Mouse (Mus musculus) thymus, postnatal 14 days (tissue): ENCODE measurements around the gene Letm1.

Experiments used
- DNase-seq: peaks from one replicate; pipeline ENCODE4 v3.0.0; 2021

Letm1 gene

DNA sequence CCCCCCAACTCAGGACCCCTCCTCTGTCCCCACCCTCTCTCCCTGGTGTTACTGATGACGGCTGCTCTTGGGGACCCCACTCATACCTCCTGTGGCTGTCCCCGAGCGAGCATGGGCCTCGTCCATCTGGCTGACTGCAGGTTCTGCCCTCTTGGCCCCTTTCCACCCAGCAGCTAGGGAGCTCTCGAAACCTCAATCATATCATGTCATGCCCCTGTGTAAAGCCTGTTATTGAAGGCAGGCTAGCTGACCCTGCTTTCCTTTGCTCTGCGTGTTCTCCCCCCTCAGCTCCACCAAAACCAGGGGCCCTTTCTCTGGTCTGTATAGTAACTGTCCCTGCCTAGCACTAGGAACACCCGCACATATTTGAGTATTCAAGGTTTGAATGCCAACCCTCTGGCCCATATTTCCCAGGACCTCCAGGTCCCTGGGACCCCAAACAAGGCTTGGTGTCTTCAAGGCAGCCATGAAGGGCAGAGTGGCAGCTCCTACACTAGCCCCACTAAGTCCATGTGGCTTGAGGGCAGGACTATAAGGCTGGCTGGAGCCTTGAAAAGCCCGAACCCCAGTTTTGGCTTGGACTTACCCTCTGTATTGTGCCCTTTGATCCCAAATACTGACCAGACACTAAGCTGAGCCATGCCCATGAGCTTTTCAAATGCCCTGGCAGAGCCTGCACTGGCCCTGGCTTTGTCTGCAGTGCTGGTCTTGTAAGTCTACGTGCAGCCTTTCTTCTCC is 76.8 kb downstream of the Letm1 start:
- DNase-seq, result no peak

GRCm38 (mm10) chr5:33704945-33705611 is 77.5 kb downstream of the Letm1 start:
- no peak for DNase-seq

DNA sequence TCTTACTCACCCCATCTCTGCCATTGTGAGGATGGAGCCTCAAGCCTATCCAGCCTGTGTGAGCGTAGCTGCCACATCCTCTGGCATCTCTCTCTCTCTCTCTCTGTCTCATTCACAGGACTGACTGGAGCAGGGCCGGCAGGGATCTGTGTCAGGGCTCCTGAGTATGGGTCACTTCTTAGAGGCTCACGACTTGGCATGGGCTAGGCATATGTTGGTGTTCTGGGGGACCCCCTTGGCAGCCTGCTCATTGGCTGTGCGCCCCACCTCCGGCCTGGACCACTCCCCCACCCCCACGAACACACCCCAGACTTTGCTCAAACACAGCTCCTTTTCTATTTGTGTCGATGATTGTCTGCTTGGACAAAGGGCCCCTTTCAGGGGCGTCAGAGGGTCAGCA is 78.6 kb downstream of the Letm1 start:
- no peak for DNase-seq

DNA sequence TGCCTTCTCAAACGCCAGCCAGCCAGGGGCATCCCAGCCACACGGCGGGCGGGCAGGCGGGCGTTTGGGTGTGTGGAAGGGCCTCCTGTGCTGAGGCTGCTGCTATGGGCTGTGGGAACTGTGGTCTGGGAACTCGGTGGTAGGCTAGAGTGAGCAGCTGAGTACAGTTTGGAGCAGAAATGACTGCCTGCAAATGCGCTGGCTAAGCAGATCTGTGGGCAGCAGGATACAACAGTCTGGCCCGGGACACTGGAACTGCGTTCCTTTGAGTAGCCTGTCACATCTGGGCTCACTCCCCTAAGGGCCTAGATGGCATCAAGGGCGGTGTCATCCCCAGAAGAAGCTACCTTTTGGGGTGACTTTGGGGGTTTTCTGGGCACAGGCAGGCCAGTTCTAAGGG is 80.8 kb downstream of the Letm1 start:
- DNase-seq, result no peak

DNA sequence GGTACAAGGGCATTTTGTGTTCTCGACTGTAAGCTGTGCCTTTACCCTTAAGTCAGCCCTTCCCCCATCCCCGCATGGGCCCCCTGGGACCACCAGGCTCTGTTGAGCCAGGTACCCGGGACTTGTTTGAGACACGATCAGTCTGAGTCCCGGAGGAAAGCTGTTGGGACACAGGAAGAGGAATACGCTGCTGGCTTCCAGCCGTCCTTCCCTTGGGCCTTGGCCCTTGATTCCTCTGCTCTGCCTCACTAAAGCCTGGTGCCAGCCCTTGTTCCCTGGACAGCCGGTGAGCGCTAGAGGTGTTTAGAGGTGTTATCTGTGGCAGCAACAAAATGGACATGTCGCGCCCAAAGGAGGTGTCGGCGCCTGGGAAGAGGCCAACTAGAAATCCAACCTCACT is 82.6 kb downstream of the Letm1 start:
- DNase-seq, result no peak

DNA sequence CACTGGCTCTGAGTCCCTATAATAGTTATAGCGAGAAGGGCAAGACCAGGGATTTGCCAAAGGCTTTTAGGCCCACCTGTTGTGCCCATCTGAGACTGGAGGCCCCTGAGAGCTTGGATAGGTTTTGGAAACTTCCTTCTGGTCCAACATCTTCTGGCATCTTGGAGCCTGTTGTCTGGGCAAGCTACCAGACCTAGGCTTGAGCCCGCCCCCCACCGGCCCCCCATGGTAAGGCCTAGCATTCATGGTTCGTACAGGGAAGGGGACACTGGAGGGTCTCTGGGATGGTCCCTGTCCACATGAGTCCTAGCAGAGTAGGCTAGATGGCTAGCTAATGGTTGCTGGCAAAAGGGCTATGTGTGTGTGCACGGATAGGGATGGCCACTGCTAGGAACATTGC is 83.9 kb downstream of the Letm1 start:
- DNase-seq, result no peak

- no peak for DNase-seq
Observed at GRCm38 (mm10) chr5:33697947-33698512, 84.6 kb downstream of the Letm1 start.

GRCm38 (mm10) chr5:33697534-33697933 is 85.1 kb downstream of the Letm1 start:
- DNase-seq, result no peak

GRCm38 (mm10) chr5:33696430-33696829 is 86.2 kb downstream of the Letm1 start:
- DNase-seq, result no peak

DNA sequence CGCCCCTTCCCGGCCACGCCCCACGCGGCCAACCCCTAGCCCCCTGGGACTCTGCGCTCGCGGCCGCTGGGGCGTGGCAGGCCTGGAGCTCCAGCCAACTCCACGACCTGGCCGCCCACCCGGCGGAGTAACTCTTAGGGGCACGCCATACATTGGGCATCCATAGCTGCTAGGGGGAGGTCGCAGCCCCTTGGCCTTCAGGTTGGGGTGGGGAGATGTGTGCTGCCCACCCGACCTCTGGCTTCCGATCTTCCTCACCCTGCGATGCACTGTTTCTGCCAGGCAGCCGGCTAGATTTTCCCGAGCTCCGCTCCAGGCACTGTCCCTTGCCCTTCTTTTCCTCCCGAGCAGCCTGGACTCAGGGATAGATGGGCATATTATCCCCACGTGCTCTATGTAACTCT is 86.9 kb downstream of the Letm1 start:
- DNase-seq, result no peak

DNA sequence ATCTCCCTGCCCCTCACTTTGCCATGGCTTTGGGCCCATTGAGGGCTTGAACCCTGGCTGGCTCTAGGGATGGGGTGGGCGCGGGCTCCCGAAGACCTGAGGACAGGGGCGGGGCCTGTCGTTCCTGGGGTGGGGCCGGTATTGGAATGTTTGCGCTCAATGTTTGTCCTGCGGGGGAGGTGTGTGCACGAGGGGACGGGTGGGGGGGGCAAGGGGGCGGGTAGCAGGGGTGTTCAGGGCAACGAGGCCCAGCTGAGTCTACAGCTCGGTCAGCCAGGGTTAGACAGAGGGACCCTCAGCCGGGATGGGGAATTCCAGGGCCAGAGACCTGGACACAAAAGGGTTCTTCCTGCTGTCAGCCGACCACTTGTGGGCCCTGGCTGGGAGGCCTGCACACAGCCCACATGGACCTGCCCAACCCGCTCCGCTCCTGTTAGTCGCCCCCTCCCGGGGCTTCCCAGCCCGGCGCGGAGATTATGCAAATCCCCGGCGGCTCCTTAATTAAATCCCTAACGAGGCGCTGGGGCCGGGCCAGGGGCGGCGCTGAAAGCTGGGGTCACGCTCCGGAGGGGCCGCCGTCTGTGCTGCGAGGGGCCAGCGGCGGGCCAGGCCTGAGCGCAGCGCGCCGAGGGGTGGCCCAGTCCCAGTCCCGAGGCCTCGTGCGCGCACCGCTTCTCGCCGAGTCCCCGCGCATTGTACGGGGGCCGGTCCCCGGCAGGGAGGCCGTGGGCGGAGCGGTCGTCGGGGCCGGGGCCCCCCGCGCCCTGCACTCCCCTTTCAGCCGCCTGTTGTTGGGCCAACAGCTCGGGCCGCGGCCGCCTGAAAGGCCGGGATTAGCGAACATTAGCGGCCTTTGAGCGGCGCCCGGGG is 87.5 kb downstream of the Letm1 start:
- DNase-seq, result no peak

DNA sequence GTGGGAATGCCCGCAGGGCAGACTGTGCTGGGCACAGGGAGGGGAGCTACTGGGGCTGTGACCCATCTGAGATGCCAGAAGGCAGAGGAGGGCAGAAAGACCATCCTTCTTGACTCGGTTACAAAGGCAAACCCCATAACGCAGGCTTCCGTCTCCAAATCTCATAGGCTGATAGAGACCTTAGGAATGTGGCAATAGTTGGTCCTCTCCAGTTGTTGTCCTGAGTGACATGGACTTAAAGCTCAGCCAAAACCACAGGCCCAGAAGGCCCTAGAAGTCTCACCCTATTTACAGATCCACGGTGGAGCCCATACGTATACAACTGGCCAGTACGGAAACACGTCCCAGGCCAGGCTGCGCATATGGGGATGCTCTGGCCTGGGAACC is 88.2 kb downstream of the Letm1 start:
- no peak for DNase-seq

DNA sequence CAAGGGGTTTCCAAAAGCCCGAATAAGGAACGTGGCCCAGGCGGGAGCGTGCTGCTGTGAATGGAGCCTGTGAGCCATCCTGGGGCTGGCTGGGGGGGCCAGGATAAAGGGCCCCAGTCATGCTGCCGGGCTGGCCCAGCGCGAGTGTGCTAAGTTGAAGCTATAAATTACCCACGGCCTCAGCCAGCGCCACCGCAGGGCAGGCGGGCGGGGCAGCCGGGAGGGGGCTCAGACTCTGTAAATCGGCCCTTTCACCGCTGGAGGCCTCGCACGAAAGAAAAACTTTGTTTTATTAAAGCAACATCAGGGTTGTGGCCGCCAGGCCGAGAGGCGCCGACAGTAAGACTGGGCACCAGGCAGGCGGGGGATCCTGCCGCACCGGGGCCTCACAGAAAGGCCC is 90.2 kb downstream of the Letm1 start:
- no peak for DNase-seq

DNA sequence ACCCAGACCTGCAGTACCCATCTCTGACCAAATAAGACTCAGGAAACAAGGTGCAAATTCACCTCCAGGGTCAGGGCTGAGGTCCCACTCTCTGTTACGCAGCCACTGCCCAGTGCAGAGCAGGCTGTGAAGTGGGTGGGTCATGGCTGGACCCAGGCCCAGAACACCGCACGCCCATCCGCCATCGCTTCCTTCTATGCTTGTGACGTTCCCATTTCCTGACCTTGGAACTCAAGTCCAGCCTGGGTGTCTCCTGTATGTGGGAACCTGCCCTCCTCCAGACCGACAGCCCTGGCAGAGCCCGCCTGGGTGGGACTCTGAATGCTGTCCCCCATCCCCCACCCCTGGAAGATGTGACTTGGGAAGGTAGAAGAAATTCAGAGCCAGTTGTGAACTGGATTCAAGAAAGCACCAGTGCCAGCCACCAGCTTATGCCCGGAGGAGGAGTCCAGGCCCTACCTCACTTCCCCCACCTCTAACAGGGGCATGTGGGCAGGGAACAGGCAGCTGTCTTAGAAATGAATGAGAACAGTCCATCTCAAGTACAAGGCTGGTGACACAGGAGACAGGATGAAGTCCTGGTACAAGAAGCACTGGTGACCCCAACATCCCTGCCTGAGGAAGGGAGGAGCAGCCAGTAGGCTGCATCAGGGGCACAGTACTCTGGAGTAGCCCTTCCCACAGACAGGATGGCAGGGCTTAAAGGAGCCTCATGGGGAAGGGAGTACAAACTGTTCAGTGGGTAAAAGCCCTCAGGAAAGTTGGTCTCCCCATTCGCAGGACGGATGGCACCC is 92.6 kb downstream of the Letm1 start:
- no peak for DNase-seq
